Mouse (Mus musculus) urinary bladder, adult 18-20 months (tissue): ENCODE results near the gene Pds5b.
"Not testable (repeated sequence)": the region's sequence is repeated elsewhere in the genome, so short reads cannot be mapped to it uniquely, and the experiment has no call there.

Source experiments
- DNase-seq, 2 experiments: peaks; one replicate each; pipeline ENCODE4 v3.0.0; 2022; ENCODE audit warnings: low spot score in 2 of 2, mixed read lengths in 2 of 2

Pds5b gene

DNA sequence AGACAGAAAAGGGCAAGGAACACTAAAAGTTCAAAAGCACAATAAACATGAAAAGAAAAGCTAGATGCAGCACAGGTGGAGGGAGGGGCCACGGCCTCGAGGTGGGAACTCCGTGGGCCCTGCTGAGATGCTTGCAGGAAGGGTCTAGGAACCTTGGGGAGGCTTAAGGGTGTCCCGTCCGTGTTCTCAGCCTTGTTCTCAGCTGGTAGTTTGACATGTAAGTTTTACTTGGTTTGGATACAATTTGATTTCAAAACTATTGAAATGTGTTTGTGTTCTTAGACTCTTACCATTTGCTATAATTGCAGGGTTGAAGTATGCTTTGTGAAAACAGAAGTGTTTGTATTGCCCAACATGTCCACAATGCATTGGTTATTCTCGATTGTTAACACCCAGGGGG, 149.2 kb downstream of the Pds5b start:
- no peak for DNase-seq

DNA sequence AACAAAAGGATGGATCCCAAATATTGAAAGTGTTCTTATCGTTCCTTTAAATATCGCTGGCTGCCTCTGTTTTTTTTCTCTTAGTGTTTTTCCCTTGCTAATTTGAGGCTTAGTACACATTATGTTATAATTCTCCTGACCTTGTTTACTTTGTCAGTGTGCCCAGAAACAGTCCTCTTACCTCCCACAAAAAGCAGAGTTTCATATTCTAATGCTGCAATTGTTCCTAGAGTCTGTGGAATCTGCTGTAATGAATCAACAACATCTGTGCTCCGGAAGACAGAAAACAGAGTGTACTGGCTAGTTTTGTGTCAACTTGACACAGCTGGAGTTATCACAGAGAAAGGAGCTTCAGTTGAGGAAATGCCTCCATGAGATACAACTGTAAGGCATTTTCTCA, 149.8 kb downstream of the Pds5b start:
- no peak for DNase-seq

DNA sequence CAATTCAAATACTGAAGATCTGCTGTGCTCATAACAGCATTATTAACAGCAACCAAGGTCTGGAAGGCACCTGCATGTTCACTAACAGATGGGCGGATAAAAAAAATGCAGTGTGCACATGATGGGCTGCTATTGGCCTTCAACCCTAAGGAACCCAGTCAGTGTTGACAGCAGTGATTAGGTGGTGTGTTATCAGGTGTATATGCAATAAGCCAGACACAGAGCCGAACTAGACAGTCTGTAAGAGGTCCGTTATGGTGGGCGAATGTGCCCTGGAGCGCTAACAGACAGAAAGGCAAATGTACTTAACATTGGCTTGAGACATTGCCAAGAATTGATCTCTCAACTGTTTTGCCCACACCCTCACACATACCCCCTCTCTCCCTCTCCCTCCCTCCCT, 156.0 kb downstream of the Pds5b start:
- DNase-seq, result no peak

DNA sequence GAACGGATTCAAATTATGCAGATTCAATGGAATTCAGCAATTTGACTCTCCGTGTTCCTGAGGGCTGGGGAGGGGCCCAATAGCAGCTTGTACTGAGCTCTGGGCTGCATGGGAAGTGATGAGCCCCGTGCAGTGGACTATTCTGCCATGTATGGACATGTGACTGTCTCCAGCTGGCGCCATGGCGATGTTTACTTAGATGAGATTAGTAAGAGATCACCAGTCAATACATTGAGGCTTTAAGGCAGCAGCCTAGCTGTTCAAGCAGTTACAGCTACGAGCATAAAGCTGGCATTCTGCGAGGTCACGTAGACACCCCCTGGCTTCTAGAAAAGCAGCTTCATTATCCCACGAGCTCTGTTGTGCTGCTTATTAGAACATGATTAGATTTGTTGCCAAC, 157.2 kb downstream of the Pds5b start:
- DNase-seq, result no peak

DNA sequence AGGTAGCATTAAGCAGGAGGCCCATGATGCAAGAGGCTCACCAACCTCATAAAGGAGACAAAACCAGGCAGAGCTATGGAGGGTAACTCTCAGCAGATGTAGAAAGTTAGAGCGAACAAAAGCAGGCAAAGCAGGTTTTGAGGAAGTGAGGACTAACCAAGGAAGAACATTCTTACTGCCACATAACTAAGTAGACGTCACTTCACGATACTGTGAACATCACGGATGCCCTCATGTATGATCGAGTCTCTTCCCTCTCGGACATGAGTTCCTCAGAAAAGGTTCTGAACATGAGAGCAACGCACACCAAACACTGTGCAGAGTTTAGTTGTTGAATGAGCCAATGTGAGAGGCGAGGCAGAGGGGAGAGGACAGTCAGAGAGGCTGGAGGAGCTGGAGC, 163.2 kb downstream of the Pds5b start:
- DNase-seq, result no peak

DNA sequence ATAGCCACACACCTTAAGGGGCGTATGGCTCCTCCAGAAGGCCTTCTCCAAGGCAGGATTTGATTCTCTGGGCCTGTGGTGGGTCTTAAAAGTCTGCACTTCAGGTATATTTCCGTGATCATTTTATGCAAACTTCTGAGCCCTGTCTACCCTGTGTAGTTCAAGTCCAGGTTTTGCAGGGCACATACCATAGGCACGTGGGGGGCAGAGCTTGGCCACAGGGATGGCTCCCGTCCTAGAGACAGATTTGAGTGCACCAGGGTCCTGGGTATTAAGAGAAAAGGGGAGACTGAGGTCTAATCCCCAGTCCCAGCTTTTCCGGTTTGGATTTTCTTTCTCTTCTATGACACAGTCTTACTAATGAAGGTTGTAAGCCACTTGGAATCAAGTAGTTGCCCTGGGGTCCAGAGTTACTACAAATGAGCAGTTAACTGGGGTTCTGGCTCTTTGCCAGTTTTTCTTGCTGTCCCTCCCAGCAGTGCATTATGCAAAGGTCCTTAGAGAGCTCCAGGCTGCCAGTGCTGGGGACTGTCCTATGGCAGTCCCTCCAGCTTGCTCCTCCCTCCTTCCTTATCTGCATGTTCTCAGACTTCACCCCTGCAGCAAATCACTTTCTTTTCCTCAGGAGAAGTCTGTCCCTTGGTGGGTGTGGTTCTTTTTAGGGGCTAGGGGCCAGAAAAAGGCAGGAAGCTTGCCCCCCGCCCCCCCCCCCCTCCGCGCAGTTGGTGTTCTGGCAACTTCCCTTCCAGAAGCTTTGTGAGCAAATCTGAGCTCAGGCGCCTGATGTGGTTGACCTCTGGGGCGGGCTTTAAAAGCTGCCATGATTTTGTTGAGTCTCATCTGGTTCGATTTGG, 166.4 kb downstream of the Pds5b start:
- no peak for DNase-seq

DNA sequence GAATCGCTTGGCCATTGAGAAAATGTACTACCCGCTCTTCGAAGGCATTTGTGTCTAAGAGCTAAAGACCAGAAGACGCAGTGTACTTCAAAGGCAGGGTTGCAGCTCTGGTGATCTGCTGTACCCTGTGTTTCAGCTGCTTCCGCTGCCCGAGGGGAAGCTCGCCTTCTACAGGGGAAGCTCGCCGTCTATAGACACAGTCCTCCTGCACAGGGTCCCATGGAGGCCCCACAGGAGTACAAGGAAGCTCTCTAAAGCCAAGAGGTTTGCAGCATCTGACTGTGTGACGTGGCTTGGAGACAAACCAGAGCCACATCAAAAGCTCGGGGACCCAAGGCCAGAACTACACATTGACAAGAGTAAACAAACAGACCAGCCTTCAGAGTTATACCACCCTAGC, 167.1 kb downstream of the Pds5b start:
- DNase-seq, result peak in 1 of 2 experiments; percentile 1

DNA sequence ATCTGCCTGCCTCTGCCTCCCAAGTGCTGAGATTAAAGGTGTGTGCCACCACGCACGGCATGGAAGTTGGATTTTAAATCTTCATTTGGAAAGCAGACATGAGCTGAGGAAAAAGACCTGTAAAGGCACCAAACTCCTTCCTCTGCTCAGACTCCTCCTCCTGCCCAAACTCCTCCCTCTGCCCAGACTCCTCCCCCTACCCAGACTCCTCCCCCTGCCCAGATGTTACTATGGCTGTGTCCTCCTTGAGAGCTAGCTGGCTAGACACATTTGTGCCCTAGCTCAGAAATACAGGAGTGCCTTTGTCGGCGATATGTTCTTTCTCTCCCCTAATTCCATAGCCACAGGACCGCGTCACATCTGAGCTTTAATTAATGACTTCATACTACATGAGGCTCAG, 172.4 kb downstream of the Pds5b start:
- DNase-seq, result no peak

DNA sequence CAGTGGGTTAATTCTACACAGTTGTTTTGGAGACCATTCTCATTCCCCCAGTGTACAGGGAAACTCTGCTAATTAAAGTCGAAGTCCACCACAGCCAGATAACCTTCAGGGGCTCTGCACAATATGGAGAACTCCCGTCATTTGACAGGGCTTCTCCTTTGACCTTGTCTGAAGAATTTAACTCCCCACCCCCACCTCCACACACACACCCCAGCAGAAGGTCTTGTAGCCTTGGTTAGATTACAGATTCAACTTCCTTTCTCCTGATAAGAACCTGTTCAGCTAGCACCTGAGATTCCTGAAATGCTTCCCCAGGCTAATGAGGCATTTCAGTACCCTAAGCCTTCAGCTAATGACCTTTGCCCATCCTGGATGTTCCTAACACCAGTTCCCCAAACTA, 177.3 kb downstream of the Pds5b start:
- DNase-seq, result no peak

DNA sequence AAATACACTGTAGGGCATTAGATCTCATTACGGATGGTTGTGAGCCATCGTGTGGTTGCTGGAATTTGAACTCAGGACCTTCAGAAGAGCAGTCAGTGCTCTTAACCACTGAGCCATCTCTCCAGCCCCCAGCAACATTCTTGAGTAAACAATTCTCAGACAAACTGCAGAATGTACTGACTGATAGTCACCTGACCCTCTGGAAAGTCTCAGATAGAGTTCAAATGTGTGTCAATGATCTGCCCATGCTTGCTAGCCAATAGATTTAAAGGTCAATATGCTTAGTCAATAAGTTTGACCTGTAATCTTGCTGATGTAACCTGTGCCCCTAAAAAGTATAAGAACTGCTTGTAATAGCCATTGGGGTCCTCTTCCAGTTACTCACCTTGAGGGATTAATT, 178.6 kb downstream of the Pds5b start:
- DNase-seq, result not testable (repeated sequence)

DNA sequence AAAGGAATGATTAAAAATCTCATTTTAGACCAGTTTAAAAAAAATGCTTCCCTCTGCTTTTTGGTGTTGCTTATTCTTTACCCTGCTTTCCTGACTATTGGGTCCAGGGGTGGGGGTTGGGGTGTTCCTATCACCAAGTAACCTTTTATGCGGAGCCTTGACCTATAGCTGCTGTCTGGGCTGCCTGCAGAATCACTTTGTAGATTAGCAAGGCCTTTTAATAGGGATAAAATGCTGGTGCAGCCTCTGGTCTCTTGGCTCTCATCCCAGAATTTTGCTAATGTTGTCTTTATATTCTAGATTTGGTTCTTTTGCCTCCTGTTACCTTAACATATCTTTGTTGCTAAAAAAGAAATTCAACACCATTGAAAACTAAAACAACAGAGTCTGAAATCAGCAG, 181.0 kb downstream of the Pds5b start:
- DNase-seq, result no peak

DNA sequence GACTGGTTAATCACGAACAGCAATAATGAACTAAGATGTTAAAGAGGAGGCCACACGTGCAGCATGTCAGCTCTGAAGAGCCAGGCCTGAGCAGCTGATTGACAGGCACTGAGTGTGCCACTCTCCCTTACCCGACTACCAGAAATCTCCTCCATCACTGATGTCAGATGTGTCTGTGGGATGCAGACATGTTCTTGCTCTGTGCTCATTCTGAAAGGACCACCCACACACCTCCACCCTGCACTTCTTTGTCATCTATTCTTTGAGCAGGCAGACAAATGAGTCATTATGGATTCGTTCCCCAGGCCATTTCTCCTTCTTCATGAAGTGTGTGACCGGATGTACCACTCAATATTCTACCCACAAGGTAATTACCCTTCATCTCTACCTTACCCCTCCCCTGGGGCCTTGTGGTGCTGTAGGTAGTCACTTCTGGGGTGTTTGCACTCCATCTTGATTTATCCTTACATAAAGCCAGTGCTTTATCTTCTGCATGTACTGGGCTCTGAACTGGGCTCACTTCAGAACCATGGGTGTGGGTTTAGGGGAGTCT, 186.2 kb downstream of the Pds5b start:
- DNase-seq, result no peak
